Mouse (Mus musculus) limb, embryonic 15.5 days (tissue): ENCODE measurements at regions not wholly inside any gene's neighbourhood (a gene's known extent, or its start where the extent isn't known, plus 50 kb on each side); places are given as distances from the start of the nearest gene placed in this dataset.

Source experiments
- ATAC-seq: fragments of 200-750 bp; cut with Nextera tagmentation; 2 replicates; pipeline ENCODE4 v1.8.0; 2017; ENCODE audit warnings: low read depth, moderate TSS enrichment; ENCODE audit not compliant: insufficient number of reproducible peaks, low FRiP score, low TSS enrichment
- H3K27ac ChIP-seq: fragments of 300-500 bp; sonication (generic); 2 replicates; pipeline ENCODE4 v1.5.1; 2015; ENCODE audit warnings: moderate library complexity, mild to moderate bottlenecking, inconsistent platforms
- H3K27me3 ChIP-seq: fragments of 300-500 bp; sonication (generic); 2 replicates; pipeline ENCODE4 v1.6.1; 2015; ENCODE audit warnings: inconsistent platforms
- H3K36me3 ChIP-seq: fragments of 300-500 bp; sonication (generic); 2 replicates; pipeline ENCODE4 v1.6.1; 2015; ENCODE audit warnings: inconsistent platforms
- H3K4me1 ChIP-seq: fragments of 300-500 bp; sonication (generic); 2 replicates; pipeline ENCODE4 v1.6.1; 2015; ENCODE audit warnings: inconsistent platforms
- H3K4me2 ChIP-seq: fragments of 300-500 bp; sonication (generic); 2 replicates; pipeline ENCODE4 v1.6.1; 2015; ENCODE audit warnings: mild to moderate bottlenecking, inconsistent platforms
- H3K4me3 ChIP-seq: fragments of 300-500 bp; sonication (generic); 2 replicates; pipeline ENCODE4 v1.5.1; 2015; ENCODE audit warnings: mild to moderate bottlenecking, inconsistent platforms
- H3K9ac ChIP-seq: fragments of 300-500 bp; sonication (generic); 2 replicates; pipeline ENCODE4 v1.6.1; 2015; ENCODE audit warnings: inconsistent platforms
- H3K9me3 ChIP-seq: fragments of 300-500 bp; sonication (generic); 2 replicates; pipeline ENCODE4 v1.6.1; 2016; ENCODE audit warnings: inconsistent platforms
- WGBS: fragments of 180-500 bp; shearing (Covaris S2); methylation state at CpG from one replicate; pipeline ENCODE4 v1.1.7; 2015; 5-methylcytosine and 5-hydroxymethylcytosine counted together

DNA sequence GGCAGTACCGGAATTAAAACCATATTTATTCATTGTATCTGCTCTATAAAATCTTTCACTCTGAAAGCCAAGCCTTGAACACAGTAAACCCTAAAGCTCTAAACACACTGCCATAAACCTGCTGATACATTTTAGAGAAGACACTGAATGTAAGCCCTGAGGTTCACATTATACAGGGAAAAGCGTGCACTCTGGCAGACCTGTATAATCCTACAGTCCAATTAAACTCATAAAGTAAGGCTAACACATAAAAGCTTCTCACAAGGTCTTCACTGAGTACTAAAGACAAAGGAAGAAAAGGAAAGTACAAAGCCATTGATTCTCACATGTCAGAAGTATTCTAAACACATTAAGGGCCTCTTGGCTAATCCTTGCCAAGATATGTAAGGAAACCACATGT is 302.8 kb downstream of the Cylc2 start:
- ATAC-seq: no peak
- Histone ChIP-seq H3K27ac (no peak overlapping the region), H3K9me3 (no peaks in the 10 kb centered on the region), H3K4me3 (no peak overlapping the region), H3K9ac (no peak overlapping the region), H3K36me3 (no peaks in the 10 kb centered on the region), H3K27me3 (no peaks in the 10 kb centered on the region), H3K4me2 (no peak overlapping the region), H3K4me1 (no peaks in the 10 kb centered on the region)
- 38% methylated on average over 2 of the region's 2 CpGs for WGBS

- ATAC-seq: no peak
- Histone ChIP-seq H3K9ac (no peak overlapping the region), H3K4me3 (no peak overlapping the region), H3K36me3 (no peaks in the 10 kb centered on the region), H3K4me1 (no peaks in the 10 kb centered on the region), H3K27ac (no peak overlapping the region), H3K4me2 (no peak overlapping the region), H3K27me3 (no peaks in the 10 kb centered on the region), H3K9me3 (no peaks in the 10 kb centered on the region)
Observed at GRCm38 (mm10) chr4:51519750-51520149, 303.3 kb downstream of the Cylc2 start.

DNA sequence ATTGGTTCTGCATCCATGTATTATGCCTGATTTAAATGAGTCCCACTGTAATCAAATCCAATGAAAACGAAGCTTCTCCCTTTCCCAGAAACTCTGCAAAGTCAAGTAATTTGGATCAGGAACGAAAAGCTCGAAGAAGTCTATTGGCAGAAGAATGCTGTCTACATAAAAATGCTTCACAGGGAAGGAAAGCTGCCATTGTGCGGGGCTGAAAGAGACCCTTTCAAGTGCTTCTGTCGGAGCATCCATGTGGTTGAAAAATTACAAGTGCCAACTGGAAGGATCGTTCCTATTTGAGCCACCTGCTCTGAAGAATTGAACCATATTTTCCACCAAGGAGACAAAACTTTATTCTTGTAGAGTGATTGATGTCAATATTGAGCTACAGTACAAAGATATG is 328.9 kb downstream of the Cylc2 start:
- H3K9me3 ChIP-seq: no peaks in the 10 kb centered on the region
- no peak overlapping the region for H3K9ac ChIP-seq
- H3K4me3 ChIP-seq: no peak overlapping the region
- H3K4me2 ChIP-seq: no peak overlapping the region
- ATAC-seq: no peak
- 70% methylated on average over 6 of the region's 6 CpGs for WGBS
- H3K27ac ChIP-seq: no peak overlapping the region
- H3K27me3 ChIP-seq: no peaks in the 10 kb centered on the region
- H3K36me3 ChIP-seq: no peaks in the 10 kb centered on the region
- no peaks in the 10 kb centered on the region for H3K4me1 ChIP-seq

GRCm38 (mm10) chr4:51559693-51560092 is 343.2 kb downstream of the Cylc2 start:
- WGBS: 64% methylated on average over 1 of the region's 1 CpGs
- no peak for ATAC-seq
- peak overlapping the region; percentile 27; the same call in 1 of the 2 replicates for H3K27ac ChIP-seq

DNA sequence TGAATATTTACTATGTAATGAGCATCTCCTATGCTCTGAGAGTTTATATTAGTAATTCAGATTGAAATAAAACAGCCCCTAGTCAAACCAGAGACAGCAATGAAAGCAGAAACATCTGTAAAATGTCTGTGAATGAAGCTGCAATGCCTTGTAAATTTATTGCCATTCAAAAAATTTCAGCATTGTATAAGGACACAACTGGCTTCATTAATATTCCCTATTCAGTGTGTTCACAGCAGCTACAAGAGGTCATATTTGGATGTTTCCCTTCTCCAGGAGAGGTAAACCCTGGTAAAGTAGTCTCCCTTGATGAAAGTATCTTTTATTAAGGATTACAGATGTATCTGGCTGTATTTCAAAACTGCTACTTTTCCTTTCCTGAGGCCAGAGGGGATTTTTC is 343.6 kb downstream of the Cylc2 start:
- no peak overlapping the region for H3K4me2 ChIP-seq
- no peaks in the 10 kb centered on the region for H3K4me1 ChIP-seq
- no peak overlapping the region for H3K9ac ChIP-seq
- no peaks in the 10 kb centered on the region for H3K36me3 ChIP-seq
- H3K27ac ChIP-seq: peak overlapping the region; percentile 27; the same call in 1 of the 2 replicates
- H3K9me3 ChIP-seq: no peaks in the 10 kb centered on the region
- H3K4me3 ChIP-seq: no peak overlapping the region
- no peak for ATAC-seq
- H3K27me3 ChIP-seq: no peaks in the 10 kb centered on the region

More at GRCm38 (mm10) chr4:51559693-51560092, 343.2 kb downstream of the Cylc2 start:
- Histone ChIP-seq H3K4me1 (no peaks in the 10 kb centered on the region), H3K36me3 (no peaks in the 10 kb centered on the region), H3K4me2 (no peak overlapping the region), H3K4me3 (no peak overlapping the region), H3K9me3 (no peaks in the 10 kb centered on the region), H3K27me3 (no peaks in the 10 kb centered on the region), H3K9ac (no peak overlapping the region)

GRCm38 (mm10) chr4:51562379-51562778 is 345.9 kb downstream of the Cylc2 start:
- Histone ChIP-seq H3K9me3 (no peaks in the 10 kb centered on the region), H3K4me1 (no peaks in the 10 kb centered on the region), H3K4me2 (no peak overlapping the region), H3K27me3 (no peaks in the 10 kb centered on the region), H3K4me3 (no peak overlapping the region), H3K36me3 (no peaks in the 10 kb centered on the region), H3K27ac (no peak overlapping the region), H3K9ac (no peak overlapping the region)
- 45% methylated on average over 5 of the region's 5 CpGs for WGBS
- ATAC-seq: no peak

DNA sequence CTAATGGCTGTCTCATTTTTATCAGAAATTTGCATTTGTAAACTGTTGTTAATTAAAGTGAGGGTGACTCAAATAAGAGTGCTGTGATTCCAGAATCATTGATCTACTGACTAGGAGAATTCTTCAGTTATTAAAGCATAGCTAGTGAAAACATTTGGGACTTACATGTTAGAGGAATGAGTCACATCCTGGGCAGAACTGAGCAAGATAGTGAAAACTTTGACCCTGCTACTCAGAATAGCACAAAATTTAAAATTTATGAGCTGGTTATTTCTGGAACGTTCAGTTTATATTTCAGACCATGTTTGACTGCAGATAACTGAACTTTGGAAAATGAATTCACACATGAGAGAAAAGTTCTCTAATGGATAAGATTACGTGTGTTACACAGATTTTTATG is 360.0 kb downstream of the Cylc2 start:
- no peak overlapping the region for H3K4me2 ChIP-seq
- no peaks in the 10 kb centered on the region for H3K36me3 ChIP-seq

GRCm38 (mm10) chr4:51594044-51594443 is 377.6 kb downstream of the Cylc2 start:
- Histone ChIP-seq H3K4me1 (no peaks in the 10 kb centered on the region), H3K9me3 (no peaks in the 10 kb centered on the region), H3K36me3 (no peaks in the 10 kb centered on the region), H3K4me3 (no peak overlapping the region), H3K4me2 (no peak overlapping the region), H3K27ac (no peak overlapping the region), H3K9ac (no peak overlapping the region), H3K27me3 (no peaks in the 10 kb centered on the region)
- 67% methylated on average over 4 of the region's 4 CpGs for WGBS
- ATAC-seq: no peak

More for the DNA sequence above, 360.0 kb downstream of the Cylc2 start:
- H3K27me3 ChIP-seq: no peaks in the 10 kb centered on the region
- H3K9me3 ChIP-seq: no peaks in the 10 kb centered on the region
- H3K27ac ChIP-seq: no peak overlapping the region
- no peak overlapping the region for H3K9ac ChIP-seq
- WGBS: 39% methylated on average over 2 of the region's 2 CpGs
- H3K4me1 ChIP-seq: no peaks in the 10 kb centered on the region
- ATAC-seq: no peak
- H3K4me3 ChIP-seq: no peak overlapping the region

DNA sequence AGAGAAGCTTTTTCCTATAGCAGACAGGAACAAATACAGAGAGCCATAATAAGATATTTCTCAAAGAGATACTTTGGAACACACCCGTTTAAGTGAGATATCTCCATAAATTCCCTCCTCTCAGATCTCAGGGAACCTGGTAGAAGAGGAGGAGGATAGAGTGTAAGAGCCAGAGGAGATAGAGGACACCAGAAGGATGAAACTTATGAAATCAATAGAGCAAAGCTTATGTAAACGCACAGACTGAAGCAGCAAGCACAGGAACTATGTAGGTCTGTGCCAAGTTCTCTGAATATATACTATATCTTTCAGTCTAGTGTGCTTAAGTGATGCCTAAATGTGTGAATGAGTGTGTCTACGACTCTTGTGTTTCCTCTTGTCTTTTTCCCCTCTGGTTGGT is 381.4 kb downstream of the Cylc2 start:
- Histone ChIP-seq H3K4me2 (no peak overlapping the region), H3K4me3 (no peak overlapping the region), H3K27ac (no peak overlapping the region), H3K36me3 (no peaks in the 10 kb centered on the region), H3K9me3 (no peaks in the 10 kb centered on the region), H3K27me3 (no peaks in the 10 kb centered on the region), H3K9ac (no peak overlapping the region), H3K4me1 (no peaks in the 10 kb centered on the region)
- ATAC-seq: no peak
- WGBS: 80% methylated on average over 3 of the region's 3 CpGs

- no peaks in the 10 kb centered on the region for H3K9me3 ChIP-seq
- no peak for ATAC-seq
- WGBS: 81% methylated on average over 6 of the region's 6 CpGs
- no peaks in the 10 kb centered on the region for H3K4me1 ChIP-seq
- no peaks in the 10 kb centered on the region for H3K36me3 ChIP-seq
- no peaks in the 10 kb centered on the region for H3K27me3 ChIP-seq
- no peak overlapping the region for H3K9ac ChIP-seq
- no peak overlapping the region for H3K4me2 ChIP-seq
- no peak overlapping the region for H3K27ac ChIP-seq
- H3K4me3 ChIP-seq: no peak overlapping the region
Observed at GRCm38 (mm10) chr4:51599984-51600747, 383.7 kb downstream of the Cylc2 start.

- no peaks in the 10 kb centered on the region for H3K36me3 ChIP-seq
- 52% methylated on average over 3 of the region's 3 CpGs for WGBS
Observed at GRCm38 (mm10) chr4:51627289-51627688, 410.8 kb downstream of the Cylc2 start.

GRCm38 (mm10) chr4:51633471-51633870 is 417.0 kb downstream of the Cylc2 start:
- Histone ChIP-seq H3K4me1 (no peaks in the 10 kb centered on the region), H3K36me3 (no peaks in the 10 kb centered on the region), H3K9me3 (no peaks in the 10 kb centered on the region), H3K4me2 (no peak overlapping the region), H3K27me3 (no peaks in the 10 kb centered on the region), H3K4me3 (no peak overlapping the region), H3K27ac (no peak overlapping the region), H3K9ac (no peak overlapping the region)
- 89% methylated on average over 1 of the region's 1 CpGs for WGBS
- ATAC-seq: no peak

More at GRCm38 (mm10) chr4:51627289-51627688, 410.8 kb downstream of the Cylc2 start:
- no peaks in the 10 kb centered on the region for H3K27me3 ChIP-seq
- H3K9ac ChIP-seq: no peak overlapping the region
- H3K4me1 ChIP-seq: no peaks in the 10 kb centered on the region
- no peak for ATAC-seq
- H3K27ac ChIP-seq: no peak overlapping the region
- H3K4me3 ChIP-seq: no peak overlapping the region
- no peak overlapping the region for H3K4me2 ChIP-seq
- no peaks in the 10 kb centered on the region for H3K9me3 ChIP-seq

DNA sequence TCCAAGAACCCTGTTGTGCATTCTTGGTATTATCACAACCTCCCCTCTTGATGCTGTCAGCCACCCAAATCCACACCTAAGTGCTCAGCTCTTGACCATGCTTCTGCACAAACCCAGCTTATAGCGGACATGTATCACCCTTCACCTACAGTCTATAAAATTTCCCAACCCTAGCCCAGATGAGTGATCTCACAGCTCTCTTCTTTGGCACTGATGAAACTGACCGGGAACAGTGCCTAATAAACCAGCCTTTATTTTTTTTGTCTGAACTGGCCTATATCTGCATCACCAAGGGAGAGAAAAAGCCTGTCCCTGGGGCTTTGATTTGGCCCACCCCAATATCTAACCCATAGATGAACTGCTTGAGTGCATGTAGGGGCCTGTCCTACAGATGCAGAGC is 440.8 kb downstream of the Cylc2 start:
- no peaks in the 10 kb centered on the region for H3K27me3 ChIP-seq
- H3K9ac ChIP-seq: no peak overlapping the region
- H3K4me2 ChIP-seq: no peak overlapping the region
- H3K4me1 ChIP-seq: no peaks in the 10 kb centered on the region
- ATAC-seq: no peak
- no peaks in the 10 kb centered on the region for H3K36me3 ChIP-seq
- H3K4me3 ChIP-seq: no peak overlapping the region
- no peaks in the 10 kb centered on the region for H3K9me3 ChIP-seq
- no peak overlapping the region for H3K27ac ChIP-seq
- 68% methylated on average over 2 of the region's 2 CpGs for WGBS
